Mouse (Mus musculus) kidney, postnatal 25 days (tissue): ENCODE measurements around the gene Tcn2.
A peak's percentile ranks its signal among the peaks of the same experiment; 100 is the strongest.

Source experiments
- DNase-seq, 2 experiments: peaks; one replicate each; pipeline ENCODE4 v3.0.0; 2021; ENCODE audit warnings: mixed read lengths in 2 of 2

Tcn2 gene

DNA sequence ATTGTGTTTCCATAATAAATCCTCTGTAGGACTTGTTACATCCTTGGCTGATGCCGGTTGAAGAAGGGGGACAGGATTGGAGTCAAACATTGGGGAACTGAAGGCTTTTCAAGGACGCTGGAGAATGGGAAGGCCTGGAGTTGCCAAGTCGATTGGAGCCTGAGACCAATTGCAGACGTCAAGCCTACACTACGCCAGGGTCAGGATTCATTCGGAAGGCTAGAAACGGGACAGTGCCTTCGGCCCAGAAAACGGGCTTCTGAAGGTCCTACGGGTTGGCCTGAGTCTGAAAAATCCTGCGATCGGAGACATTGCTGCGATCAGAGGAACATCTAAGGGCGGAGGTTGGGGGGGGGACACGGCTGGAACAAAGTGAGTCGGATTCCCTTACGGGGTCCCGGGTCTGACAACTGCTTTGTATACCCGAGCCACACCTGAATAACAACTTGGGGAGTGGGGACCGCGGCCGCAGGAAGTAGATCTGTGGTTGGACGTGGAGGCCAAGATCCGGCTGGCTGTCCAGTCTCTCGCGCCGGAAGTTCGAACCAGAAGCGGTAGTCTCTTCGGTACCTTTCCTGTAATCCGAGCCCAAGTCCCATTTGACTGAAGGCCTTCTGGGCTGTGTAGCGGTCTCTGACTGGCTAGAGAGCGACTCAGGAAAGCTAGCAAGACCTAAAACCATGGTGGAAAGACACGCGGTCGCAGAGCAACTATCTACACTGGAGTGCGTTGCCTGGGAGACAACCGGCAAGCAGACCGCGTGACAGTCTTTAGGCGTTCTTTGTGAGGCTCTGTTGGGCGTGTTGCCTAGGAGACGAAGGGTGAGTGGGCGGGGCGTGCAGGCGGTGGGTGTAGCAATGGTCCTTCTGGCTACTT, 37.3 kb downstream of the Tcn2 start, which contains the start of the genes 4921536K21Rik and Dusp18:
Gene 4921536K21Rik (minus strand): TSS at position 693 of the 876 bp plus-strand sequence.
Gene Dusp18 (plus strand): TSS at position 835 of the 876 bp plus-strand sequence.
- DNase-seq = peak; percentile 96 to 97

DNA sequence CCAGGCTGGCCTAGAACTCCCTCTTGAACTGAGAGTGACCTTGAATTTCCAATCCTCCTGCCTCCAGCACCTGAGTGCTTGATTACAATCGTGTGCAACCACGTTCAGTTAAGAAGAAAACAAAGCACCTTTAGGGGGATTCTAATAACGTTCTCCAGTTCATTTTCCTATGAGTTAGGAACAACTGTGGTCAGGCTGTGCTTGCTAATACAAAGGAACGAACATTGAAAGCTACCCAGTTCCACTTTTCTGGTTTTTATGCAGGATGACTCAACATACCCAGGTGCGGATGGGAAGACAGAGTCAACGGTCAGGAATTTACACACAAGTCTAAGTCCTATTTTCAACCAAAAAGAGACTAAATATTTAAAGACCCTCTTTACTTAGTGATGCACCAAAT, 38.0 kb downstream of the Tcn2 start:
- no peak for DNase-seq

DNA sequence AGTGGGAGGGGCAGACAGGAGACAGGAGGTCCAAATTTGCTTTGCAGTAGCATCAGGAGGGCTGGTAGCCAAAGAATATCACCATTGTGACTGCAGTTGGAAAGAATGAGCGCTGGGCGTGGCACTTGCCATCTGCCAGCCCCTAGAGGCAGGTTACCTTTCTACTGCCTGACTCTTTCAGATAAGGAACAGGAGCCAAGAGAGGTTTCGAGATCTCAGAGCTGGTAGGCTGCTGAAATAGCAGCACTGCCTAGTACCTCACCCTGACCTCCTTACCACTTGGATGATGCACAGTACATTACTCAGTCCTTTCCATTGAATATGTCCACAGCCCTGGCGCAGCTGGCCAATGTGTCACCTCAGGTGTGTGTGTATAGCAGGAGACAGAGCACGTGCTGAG, 44.6 kb downstream of the Tcn2 start:
- no peak for DNase-seq

DNA sequence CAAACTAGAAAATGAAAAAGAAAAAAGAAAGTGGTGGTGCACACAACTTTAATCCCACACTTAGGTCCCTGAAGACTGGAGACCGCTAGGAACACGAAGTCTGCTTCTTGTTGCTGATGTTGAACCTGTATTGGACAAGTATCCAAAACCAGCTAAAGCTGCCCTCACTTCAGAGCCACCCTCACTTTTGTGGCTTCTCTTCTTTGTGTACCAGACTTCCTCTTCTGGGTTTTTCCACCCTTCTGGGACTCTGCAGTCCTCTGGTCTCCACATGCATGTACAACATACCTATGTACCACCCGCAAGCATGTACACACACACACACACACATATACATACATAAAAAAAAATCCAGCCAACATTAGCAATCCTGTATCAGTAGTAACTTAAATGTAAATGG, 48.2 kb downstream of the Tcn2 start:
- no peak for DNase-seq

DNA sequence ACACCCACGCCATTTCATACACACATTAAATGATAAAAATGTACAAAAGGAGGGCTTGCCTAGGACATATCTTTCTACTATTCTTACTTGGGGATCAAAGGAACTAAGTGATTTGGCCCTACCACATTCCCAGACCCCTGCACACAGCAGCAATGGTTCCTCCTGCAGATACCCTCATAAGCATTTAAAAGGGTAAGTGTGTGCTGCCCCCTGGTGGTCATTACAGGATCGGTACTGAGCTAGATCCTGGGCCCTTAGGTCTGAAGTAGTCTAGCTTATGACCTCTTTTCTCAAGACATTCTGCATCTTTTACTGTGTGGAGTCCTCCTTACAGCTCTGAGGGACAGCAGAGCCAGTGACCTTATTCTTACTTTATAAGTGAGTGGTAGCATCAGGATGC, 52.1 kb downstream of the Tcn2 start:
- DNase-seq = peak; percentile 76 to 92

DNA sequence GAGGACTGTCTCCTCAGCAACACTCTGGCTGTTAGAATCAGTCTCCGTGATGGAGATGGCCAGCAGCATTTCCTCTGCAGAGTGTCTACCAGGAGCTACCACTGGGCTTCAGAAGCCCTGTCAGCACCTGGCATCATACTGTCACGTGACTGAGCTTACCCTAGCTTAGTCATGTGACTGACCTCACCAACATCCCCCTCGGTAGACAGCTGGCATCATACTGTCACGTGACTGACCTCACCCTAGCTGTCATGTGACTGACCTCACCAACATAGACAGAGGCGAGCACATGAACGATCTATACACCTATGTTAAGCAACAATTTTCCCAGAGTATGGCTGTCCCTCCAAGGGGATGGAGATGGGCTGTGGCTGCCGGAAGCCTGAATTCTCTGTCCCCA, 53.3 kb downstream of the Tcn2 start:
- no peak for DNase-seq

DNA sequence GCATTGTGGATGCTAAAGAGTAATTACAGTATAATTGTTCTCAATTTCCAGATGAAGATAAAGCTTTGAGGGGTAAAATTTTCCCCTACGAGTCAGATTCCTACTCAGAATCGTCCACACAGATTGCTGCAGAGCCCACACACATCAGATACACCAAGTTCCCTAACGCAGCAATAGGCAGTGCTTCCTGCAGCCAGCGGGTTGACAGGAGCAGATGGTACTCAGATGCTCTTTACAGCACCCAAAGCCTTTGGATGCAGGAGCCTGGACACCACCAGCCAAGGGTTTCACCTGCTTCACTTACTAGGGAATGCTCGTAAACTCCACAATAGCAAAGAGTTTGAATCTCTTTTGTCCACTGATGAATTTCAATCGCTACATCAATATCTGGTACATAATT, 55.5 kb downstream of the Tcn2 start:
- DNase-seq = no peak
